Comparison of ENCODE assay signal across 8 mouse cellular contexts in the genomic region with DNA sequence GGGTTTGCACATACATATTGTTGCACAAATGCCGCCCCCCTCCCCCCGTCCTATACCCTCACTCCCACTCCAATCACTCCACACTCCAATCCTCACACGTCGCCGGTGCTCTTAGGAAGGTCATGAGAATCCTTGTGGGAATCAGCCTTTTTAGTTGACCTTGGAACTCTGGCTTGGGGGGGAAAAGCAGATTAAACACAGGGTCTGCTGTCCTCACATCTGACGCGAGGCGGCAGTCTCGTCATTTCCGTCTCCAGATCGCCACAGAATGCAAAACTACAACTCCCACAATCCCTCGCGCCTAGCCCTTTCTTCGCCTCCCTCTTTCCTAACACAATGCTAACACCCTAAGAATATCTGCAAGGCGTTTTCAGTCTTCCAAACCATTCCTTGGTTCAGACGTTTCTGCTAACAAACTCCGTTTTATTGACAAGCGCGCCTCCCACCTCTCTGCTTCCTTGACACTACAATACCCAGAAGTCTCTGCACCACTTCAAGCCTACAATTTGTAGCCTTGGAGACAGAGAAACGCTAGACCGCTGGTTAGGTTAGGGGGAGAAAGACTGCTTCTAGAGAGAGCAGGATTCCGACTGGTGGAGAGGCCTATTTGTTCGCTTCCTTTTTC. TPM values are rescaled to one million over a fixed set of nuclear protein-coding genes. Genes with fewer than 3 reads are reported as not detected.
DNase-seq lines count a peak whose midpoint lies in the region; ATAC-seq and TF ChIP-seq lines count a peak whose summit lies in the region.

No protein-coding gene starts in this region.

- peak; percentile 80 for ATAC-seq in hindbrain, postnatal 0 days
- ATAC-seq in megakaryocyte, adult 5-6 weeks (ENCODE audit: poor library complexity, severe bottlenecking) = peak; percentile 73

- peaks cover 9% of the 10 kb centered on the region; the same call in 1 of the 2 replicates for H3K4me1 ChIP-seq in hindbrain, postnatal 0 days (ENCODE audit: insufficient read depth, low read length)

- H3K9me3 ChIP-seq in hindbrain, postnatal 0 days (ENCODE audit: low read length) = no peaks in the 10 kb centered on the region

- peak; percentile 67 for TF ChIP-seq CTCF in hindbrain, postnatal 0 days (IDR thresholded peaks at IDR 0.05; ENCODE audit: low read depth)
- TF ChIP-seq CTCF in left cerebral cortex, adult 2 months (IDR thresholded peaks at IDR 0.05) = peak; percentile 40

- H3K27ac ChIP-seq in hindbrain, postnatal 0 days = peak overlapping the region; percentile 86
- H3K27ac ChIP-seq in left cerebral cortex, adult 2 months = peak overlapping the region; percentile 96

- peak overlapping the region; percentile 62 for H3K9ac ChIP-seq in hindbrain, postnatal 0 days (replicated peaks; ENCODE audit: low read length)

- 2% methylated on average over 23 of the region's 23 CpGs for WGBS in hindbrain, postnatal 0 days

- no peaks in the 10 kb centered on the region for H3K27me3 ChIP-seq in hindbrain, postnatal 0 days (ENCODE audit: insufficient read depth, low read length)

- intact Hi-C loops in left cerebral cortex, adult 2 months (cut with DNase I) = loop anchor here (1.0 to 10.0 kb wide), 4 partner anchors 43 to 1015 kb away; partner anchors contain the start of gene Zfp444

- peak; percentile 74 for DNase-seq in WW6 (ENCODE audit: low read depth, low spot score)
- peak; percentile 73 to 82 for DNase-seq in cerebellum, postnatal 36 days
- DNase-seq in gastrocnemius, adult 18-20 months (ENCODE audit: low spot score) = peak; percentile 79
- DNase-seq in hindbrain, postnatal 0 days (ENCODE audit: low spot score) = peak; percentile 91
- DNase-seq in left cerebral cortex, adult 2 months (ENCODE audit: extremely low spot score in 1 of 2, low spot score in 2 of 2) = peak; percentile 78 to 85
- DNase-seq in right cerebral cortex, adult 2 months (ENCODE audit: low spot score in 2 of 2) = peak; percentile 88 to 93
- DNase-seq in urinary bladder, postnatal 36 days (ENCODE audit: low spot score in 2 of 2) = peak; percentile 69 to 76

- no peaks in the 10 kb centered on the region for H3K36me3 ChIP-seq in hindbrain, postnatal 0 days (ENCODE audit: insufficient read depth, low read length)

- peak overlapping the region; percentile 54 for H3K4me3 ChIP-seq in hindbrain, postnatal 0 days (ENCODE audit: low read length)
- peak overlapping the region; percentile 52 for H3K4me3 ChIP-seq in left cerebral cortex, adult 2 months

- H3K4me2 ChIP-seq in hindbrain, postnatal 0 days (ENCODE audit: low read depth, low read length) = peak overlapping the region; percentile 70

RNA-seq across cellular contexts. Expression of gene Zfp667, which starts 2.8 kb away (rescaled TPM):
- total RNA-seq in gastrocnemius, adult 18-20 months (2021) = 1 to 10 TPM; 3.3 to 4.2 TPM
- 3.2 and 4.2 TPM in 2 replicates for total RNA-seq in hindbrain, postnatal 0 days (2014; rRNA removed)
- polyA plus RNA-seq in hindbrain, postnatal 0 days (2015; fragmentation: Nextera tagmentation; extraction: Ambion mirVana) = 12.0 and 15.3 TPM in 2 replicates
- total RNA-seq in left cerebral cortex, adult 2 months (2021) = 10 to 100 TPM; 12.8 to 14.1 TPM
- 0.69 and 1.3 TPM in 2 replicates for total RNA-seq in megakaryocyte, adult 5-6 weeks (2015)
- total RNA-seq in megakaryocyte, adult 5-6 weeks (2017) = 0.99 and 3.0 TPM in 2 replicates

RNA-seq across cellular contexts. Expression of gene Epp13, which starts 31.1 kb away (rescaled TPM):
- total RNA-seq in gastrocnemius, adult 18-20 months (2021) = not detected
- not detected in 2 replicates for total RNA-seq in hindbrain, postnatal 0 days (2014; rRNA removed)
- 0.59 and 0.62 TPM in 2 replicates for polyA plus RNA-seq in hindbrain, postnatal 0 days (2015; fragmentation: Nextera tagmentation; extraction: Ambion mirVana)
- total RNA-seq in left cerebral cortex, adult 2 months (2021) = not detected
- total RNA-seq in megakaryocyte, adult 5-6 weeks (2015) = not detected in 2 replicates
- total RNA-seq in megakaryocyte, adult 5-6 weeks (2017) = not detected in 2 replicates

RNA-seq across cellular contexts. Expression of gene Zfp583, which starts 47.5 kb away (rescaled TPM):
- total RNA-seq in gastrocnemius, adult 18-20 months (2021) = under 1 TPM; 0.43 to 0.50 TPM
- 5.8 and 9.5 TPM in 2 replicates for total RNA-seq in hindbrain, postnatal 0 days (2014; rRNA removed)
- polyA plus RNA-seq in hindbrain, postnatal 0 days (2015; fragmentation: Nextera tagmentation; extraction: Ambion mirVana) = 15.0 and 17.6 TPM in 2 replicates
- 10 to 100 TPM; 11.6 to 13.8 TPM for total RNA-seq in left cerebral cortex, adult 2 months (2021)
- 0.96 and 1.3 TPM in 2 replicates for total RNA-seq in megakaryocyte, adult 5-6 weeks (2015)
- 0.88 and 1.8 TPM in 2 replicates for total RNA-seq in megakaryocyte, adult 5-6 weeks (2017)

RNA-seq across cellular contexts. Expression of gene Gm3854, which starts 60.0 kb away (rescaled TPM):
- total RNA-seq in gastrocnemius, adult 18-20 months (2021) = under 1 TPM; 0.32 to 0.45 TPM
- 2.7 and 3.1 TPM in 2 replicates for total RNA-seq in hindbrain, postnatal 0 days (2014; rRNA removed)
- polyA plus RNA-seq in hindbrain, postnatal 0 days (2015; fragmentation: Nextera tagmentation; extraction: Ambion mirVana) = 4.6 and 5.0 TPM in 2 replicates
- total RNA-seq in left cerebral cortex, adult 2 months (2021) = 1 to 10 TPM; 6.0 to 6.8 TPM
- 0.13 and 0.21 TPM in 2 replicates for total RNA-seq in megakaryocyte, adult 5-6 weeks (2015)
- total RNA-seq in megakaryocyte, adult 5-6 weeks (2017) = not detected in 2 replicates

Comparison
In these comparisons a context has a peak if more than half of its experiments do, and no peak if none do; other contexts are left out.
1. Peak in every context shown above with its lines: DNase-seq, ATAC-seq, H3K4me3 ChIP-seq and H3K27ac ChIP-seq.